Mouse (Mus musculus) midbrain, embryonic 16.5 days (tissue): ENCODE measurements at regions not wholly inside any gene's neighbourhood (a gene's known extent, or its start where the extent isn't known, plus 50 kb on each side); places are given as distances from the start of the nearest gene placed in this dataset.
A peak's percentile ranks its signal among the peaks of the same experiment; 100 is the strongest.

ENCODE experiments used
- ATAC-seq: fragments of 200-750 bp; cut with Nextera tagmentation; 2 replicates; pipeline ENCODE4 v1.8.0; 2017; ENCODE audit warnings: moderate TSS enrichment
- H3K27ac ChIP-seq: fragments of 300-500 bp; sonication (generic); 2 replicates; pipeline ENCODE4 v1.5.1; 2014; ENCODE audit warnings: mild to moderate bottlenecking, low read length, mixed read lengths
- H3K27me3 ChIP-seq: fragments of 300-500 bp; sonication (generic); 2 replicates; pipeline ENCODE4 v1.6.1; 2014; ENCODE audit warnings: low read depth, low read length, mixed read lengths; ENCODE audit not compliant: control insufficient read depth, insufficient read depth
- H3K36me3 ChIP-seq: fragments of 300-500 bp; sonication (generic); 2 replicates; pipeline ENCODE4 v1.6.1; 2014; ENCODE audit warnings: mild to moderate bottlenecking, low read length, moderate library complexity, mixed read lengths; ENCODE audit not compliant: control insufficient read depth, insufficient read depth
- H3K4me1 ChIP-seq: fragments of 300-500 bp; sonication (generic); 2 replicates; pipeline ENCODE4 v1.6.1; 2014; ENCODE audit warnings: mild to moderate bottlenecking, low read length, mixed read lengths; ENCODE audit not compliant: control insufficient read depth, insufficient read depth
- H3K4me2 ChIP-seq: fragments of 300-500 bp; sonication (generic); 2 replicates; pipeline ENCODE4 v1.6.1; 2014; ENCODE audit warnings: mild to moderate bottlenecking, low read length, mixed read lengths
- H3K4me3 ChIP-seq: fragments of 300-500 bp; sonication (generic); 2 replicates; pipeline ENCODE4 v1.5.1; 2014; ENCODE audit warnings: low read depth, mild to moderate bottlenecking, low read length, moderate library complexity, mixed read lengths
- H3K9ac ChIP-seq: fragments of 300-500 bp; sonication (generic); 2 replicates; pipeline ENCODE4 v1.6.1; 2014; ENCODE audit warnings: low read depth, low read length, mixed read lengths
- H3K9me3 ChIP-seq: fragments of 300-500 bp; sonication (generic); replicated peaks from 2 replicates; pipeline ENCODE4 v1.6.1; 2014; ENCODE audit warnings: mild to moderate bottlenecking, low read length, mixed read lengths; ENCODE audit not compliant: control insufficient read depth, poor library complexity, severe bottlenecking
- WGBS: fragments of 180-500 bp; shearing (Covaris S2); extraction: QIAGEN DNeasy Blood & Tissue Kit; methylation state at CpG from one replicate; pipeline ENCODE4 v1.1.7; 2014; 5-methylcytosine and 5-hydroxymethylcytosine counted together

GRCm38 (mm10) chr4:53386309-53386708 lies 53.9 kb upstream of the Slc44a1 start:
- H3K9me3 ChIP-seq = no peaks in the 10 kb centered on the region
- no peak overlapping the region for H3K4me3 ChIP-seq
- WGBS = 85% methylated on average over 8 of the region's 8 CpGs
- H3K27ac ChIP-seq = no peak overlapping the region
- ATAC-seq = no peak
- no peaks in the 10 kb centered on the region for H3K27me3 ChIP-seq
- H3K36me3 ChIP-seq = no peaks in the 10 kb centered on the region
- no peak overlapping the region for H3K4me2 ChIP-seq
- H3K4me1 ChIP-seq = no peaks in the 10 kb centered on the region
- no peak overlapping the region for H3K9ac ChIP-seq

DNA sequence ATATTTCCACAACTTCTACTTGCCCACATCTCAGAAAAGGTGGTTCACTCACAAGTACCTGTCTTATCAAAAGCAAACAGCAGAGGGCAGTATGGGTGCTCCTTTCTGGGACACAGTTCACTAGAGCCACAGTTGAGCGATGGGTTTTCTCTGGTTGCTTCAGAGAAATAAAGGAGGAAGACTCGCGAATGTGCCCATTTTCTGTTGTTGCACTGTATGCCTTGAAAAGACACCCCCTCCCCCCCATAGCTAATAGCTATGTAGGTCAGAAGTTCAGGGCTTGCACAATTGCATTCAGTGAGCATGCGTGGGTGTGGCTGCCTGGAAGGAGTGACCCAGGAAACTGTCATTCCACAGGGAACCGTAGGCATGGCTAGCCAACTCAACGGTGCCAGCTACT lies 55.5 kb upstream of the Slc44a1 start:
- Histone ChIP-seq H3K27ac (no peak overlapping the region), H3K9ac (no peak overlapping the region), H3K9me3 (no peaks in the 10 kb centered on the region), H3K4me1 (no peaks in the 10 kb centered on the region), H3K27me3 (no peaks in the 10 kb centered on the region), H3K4me2 (no peak overlapping the region), H3K36me3 (no peaks in the 10 kb centered on the region), H3K4me3 (no peak overlapping the region)
- WGBS = 39% methylated on average over 6 of the region's 6 CpGs
- peak; percentile 64; the same call in 1 of the 2 replicates for ATAC-seq

- H3K27me3 ChIP-seq = no peaks in the 10 kb centered on the region
- no peak overlapping the region for H3K4me2 ChIP-seq
- no peak for ATAC-seq
- H3K9me3 ChIP-seq = no peaks in the 10 kb centered on the region
- no peaks in the 10 kb centered on the region for H3K4me1 ChIP-seq
- H3K9ac ChIP-seq = no peak overlapping the region
- H3K36me3 ChIP-seq = no peaks in the 10 kb centered on the region
- WGBS = 75% methylated on average over 6 of the region's 6 CpGs
- no peak overlapping the region for H3K4me3 ChIP-seq
- H3K27ac ChIP-seq = no peak overlapping the region
Measured at GRCm38 (mm10) chr4:53384104-53384503, 56.1 kb upstream of the Slc44a1 start.

GRCm38 (mm10) chr4:53382012-53382411 lies 58.2 kb upstream of the Slc44a1 start:
- H3K36me3 ChIP-seq = no peaks in the 10 kb centered on the region
- H3K27ac ChIP-seq = no peak overlapping the region
- 0 out of 2 replicates have a peak, but pooled peaks have one; percentile 19 for ATAC-seq
- H3K4me1 ChIP-seq = no peaks in the 10 kb centered on the region
- no peaks in the 10 kb centered on the region for H3K27me3 ChIP-seq
- no peak overlapping the region for H3K4me2 ChIP-seq
- WGBS = 65% methylated on average over 4 of the region's 4 CpGs
- H3K4me3 ChIP-seq = no peak overlapping the region
- no peak overlapping the region for H3K9ac ChIP-seq
- H3K9me3 ChIP-seq = no peaks in the 10 kb centered on the region

- H3K4me1 ChIP-seq = no peaks in the 10 kb centered on the region
- ATAC-seq = no peak
- no peaks in the 10 kb centered on the region for H3K27me3 ChIP-seq
- H3K4me2 ChIP-seq = no peak overlapping the region
- no peak overlapping the region for H3K4me3 ChIP-seq
- no peaks in the 10 kb centered on the region for H3K9me3 ChIP-seq
- no peak overlapping the region for H3K27ac ChIP-seq
- 86% methylated on average over 1 of the region's 1 CpGs for WGBS
- H3K36me3 ChIP-seq = no peaks in the 10 kb centered on the region
- no peak overlapping the region for H3K9ac ChIP-seq
Measured at GRCm38 (mm10) chr4:53379855-53380254, 60.4 kb upstream of the Slc44a1 start.

DNA sequence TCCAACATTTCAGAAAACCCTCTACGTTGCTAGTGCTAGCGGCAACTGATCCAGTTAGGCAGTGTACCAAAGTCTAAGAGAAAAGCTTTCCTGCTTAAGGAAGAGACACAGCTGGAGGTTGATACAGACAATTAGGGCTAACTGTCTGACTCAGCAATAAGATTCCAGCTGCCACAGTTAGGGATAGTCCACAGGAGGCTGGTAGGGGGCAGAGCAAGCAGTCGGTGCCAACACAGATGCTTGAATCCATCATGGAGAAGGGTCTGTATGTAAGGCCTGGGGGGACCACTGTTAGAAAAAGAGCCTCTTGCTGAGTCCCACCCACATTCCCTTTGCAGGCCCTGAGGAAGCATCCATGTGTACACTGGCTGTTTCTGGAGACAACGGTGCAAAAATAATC lies 63.2 kb upstream of the Slc44a1 start:
- H3K27ac ChIP-seq = no peak overlapping the region
- no peaks in the 10 kb centered on the region for H3K36me3 ChIP-seq
- H3K4me1 ChIP-seq = no peaks in the 10 kb centered on the region
- no peak overlapping the region for H3K4me3 ChIP-seq
- no peak for ATAC-seq
- H3K4me2 ChIP-seq = no peak overlapping the region
- H3K27me3 ChIP-seq = no peaks in the 10 kb centered on the region
- 52% methylated on average over 4 of the region's 4 CpGs for WGBS
- H3K9ac ChIP-seq = no peak overlapping the region
- H3K9me3 ChIP-seq = no peaks in the 10 kb centered on the region

DNA sequence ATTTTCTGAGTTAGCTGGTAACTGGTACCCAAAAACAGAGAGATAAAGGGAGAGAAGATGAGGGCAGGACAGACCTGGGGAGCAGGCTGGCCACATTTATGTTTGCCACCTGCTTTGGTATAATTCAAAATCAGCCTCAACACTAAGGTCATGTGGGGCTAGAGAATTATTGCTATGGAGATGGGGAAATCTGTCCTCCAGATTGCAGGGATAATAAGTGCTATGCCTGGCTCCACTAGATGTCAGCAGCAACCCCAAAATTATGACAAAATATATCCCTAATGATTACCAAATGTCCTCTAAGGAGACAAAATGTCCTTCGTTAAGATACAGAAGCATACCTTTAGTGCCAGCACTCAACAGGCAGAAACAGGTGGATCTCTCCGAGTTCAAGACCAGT lies 83.8 kb upstream of the Slc44a1 start:
- Histone ChIP-seq H3K9me3 (no peaks in the 10 kb centered on the region), H3K36me3 (no peaks in the 10 kb centered on the region), H3K4me1 (no peaks in the 10 kb centered on the region), H3K27ac (no peak overlapping the region), H3K4me2 (no peak overlapping the region), H3K4me3 (no peak overlapping the region), H3K27me3 (no peaks in the 10 kb centered on the region), H3K9ac (no peak overlapping the region)
- WGBS = 81% methylated on average over 2 of the region's 2 CpGs
- no peak for ATAC-seq

- H3K27ac ChIP-seq = no peak overlapping the region
- WGBS = 25% methylated on average over 5 of the region's 5 CpGs
- H3K4me2 ChIP-seq = no peak overlapping the region
- H3K9ac ChIP-seq = no peak overlapping the region
- no peaks in the 10 kb centered on the region for H3K9me3 ChIP-seq
- H3K27me3 ChIP-seq = no peaks in the 10 kb centered on the region
- no peak overlapping the region for H3K4me3 ChIP-seq
- no peak; the same call in 1 of the 2 replicates for ATAC-seq
- H3K4me1 ChIP-seq = no peaks in the 10 kb centered on the region
- no peaks in the 10 kb centered on the region for H3K36me3 ChIP-seq
Measured at GRCm38 (mm10) chr4:53354961-53355360, 85.3 kb upstream of the Slc44a1 start.

DNA sequence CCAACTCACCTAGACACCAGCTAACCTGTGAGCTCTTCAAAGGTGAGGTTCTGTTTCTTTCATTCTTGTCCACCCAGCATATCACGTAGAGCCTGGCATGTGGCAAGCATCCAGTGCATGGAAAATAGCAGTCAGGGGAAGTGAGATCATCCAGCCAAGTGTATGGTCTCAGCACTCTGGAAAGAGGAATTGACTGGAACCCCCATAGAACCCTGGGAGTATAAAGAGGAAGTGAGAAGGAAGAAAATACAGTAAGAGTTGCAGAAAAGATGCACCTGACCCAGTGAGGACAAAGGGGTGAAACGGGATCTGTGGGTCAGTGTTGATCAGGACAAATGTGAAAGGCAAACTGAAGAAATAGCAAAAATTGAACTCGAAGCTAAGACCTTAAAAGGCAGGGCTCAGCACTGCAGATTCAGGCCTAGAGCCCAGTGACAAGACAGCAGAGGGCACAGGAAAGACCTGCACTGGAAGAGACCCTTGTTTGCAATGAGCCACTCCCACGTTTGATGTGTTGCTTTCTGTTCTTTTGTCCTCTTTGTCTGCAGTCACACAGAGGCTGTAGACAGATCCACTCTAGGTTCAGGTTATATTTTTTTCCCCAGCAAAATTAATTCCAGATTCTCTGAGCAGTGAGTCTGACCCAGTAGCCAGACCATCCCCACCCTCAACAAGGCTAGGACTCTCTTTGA lies 86.7 kb upstream of the Slc44a1 start:
- 59% methylated on average over 4 of the region's 4 CpGs for WGBS
- Histone ChIP-seq H3K9me3 (no peaks in the 10 kb centered on the region), H3K4me1 (no peaks in the 10 kb centered on the region), H3K9ac (no peak overlapping the region), H3K27me3 (no peaks in the 10 kb centered on the region), H3K36me3 (no peaks in the 10 kb centered on the region), H3K4me2 (no peak overlapping the region), H3K4me3 (no peak overlapping the region), H3K27ac (no peak overlapping the region)
- no peak for ATAC-seq
